Mouse (Mus musculus) testis, postnatal 14 days (tissue): ENCODE data around the gene Filip1l.
"Not testable (repeated sequence)": the region's sequence is repeated elsewhere in the genome, so short reads cannot be mapped to it uniquely, and the experiment has no call there.

Experiments used
- DNase-seq: peaks from one replicate; pipeline ENCODE4 v3.0.0; 2021; ENCODE audit warnings: low spot score

Gene Filip1l

GRCm38 (mm10) chr16:57353932-57354331, 1.0 kb downstream of the Filip1l start:
- no peak for DNase-seq

GRCm38 (mm10) chr16:57356454-57356853, 3.6 kb downstream of the Filip1l start:
- no peak for DNase-seq

GRCm38 (mm10) chr16:57357011-57357410, 4.1 kb downstream of the Filip1l start:
- DNase-seq, result no peak

GRCm38 (mm10) chr16:57359251-57359650, 6.4 kb downstream of the Filip1l start:
- no peak for DNase-seq

- no peak for DNase-seq
Measured at GRCm38 (mm10) chr16:57360785-57361184, 7.9 kb downstream of the Filip1l start.

- peak; percentile 42 for DNase-seq
Measured at GRCm38 (mm10) chr16:57362679-57363401, 9.9 kb downstream of the Filip1l start.

GRCm38 (mm10) chr16:57364498-57364897, 11.6 kb downstream of the Filip1l start:
- DNase-seq, result no peak

GRCm38 (mm10) chr16:57366141-57366540, 13.2 kb downstream of the Filip1l start:
- no peak for DNase-seq

GRCm38 (mm10) chr16:57366941-57367694, 14.2 kb downstream of the Filip1l start:
- no peak for DNase-seq

GRCm38 (mm10) chr16:57369846-57370496, 17.1 kb downstream of the Filip1l start:
- DNase-seq, result no peak

GRCm38 (mm10) chr16:57372156-57372555, 19.3 kb downstream of the Filip1l start:
- no peak for DNase-seq

- no peak for DNase-seq
Measured at GRCm38 (mm10) chr16:57375248-57375837, 22.4 kb downstream of the Filip1l start.

GRCm38 (mm10) chr16:57378631-57379330, 25.9 kb downstream of the Filip1l start:
- no peak for DNase-seq

GRCm38 (mm10) chr16:57383266-57383971, 30.5 kb downstream of the Filip1l start:
- DNase-seq, result no peak

- DNase-seq, result no peak
Measured at GRCm38 (mm10) chr16:57384274-57384673, 31.4 kb downstream of the Filip1l start.

- DNase-seq, result no peak
Measured at GRCm38 (mm10) chr16:57389566-57390251, 36.8 kb downstream of the Filip1l start.

GRCm38 (mm10) chr16:57391171-57391570, 38.3 kb downstream of the Filip1l start:
- DNase-seq, result not testable (repeated sequence)

GRCm38 (mm10) chr16:57392461-57392860, 39.6 kb downstream of the Filip1l start:
- no peak for DNase-seq

GRCm38 (mm10) chr16:57393161-57393560, 40.3 kb downstream of the Filip1l start:
- DNase-seq, result no peak

- DNase-seq, result no peak
Measured at GRCm38 (mm10) chr16:57396249-57396648, 43.4 kb downstream of the Filip1l start.

GRCm38 (mm10) chr16:57397845-57398244, 45.0 kb downstream of the Filip1l start:
- DNase-seq, result no peak
